16 mouse cellular contexts compared by ENCODE assay signal in genomic region chr7:92677346-92677745, GRCm38 (mm10). TPM values are rescaled to one million over a fixed set of nuclear protein-coding genes. Genes with fewer than 3 reads are reported as not detected.
"Had no signal": no experiment of that assay in that cellular context is flagged by ENCODE, and none has a peak within 500 bp of the region (broad histone marks: within the 10 kb centered on the region; RNA-seq: fewer than 3 reads in every experiment).

No protein-coding gene starts in this region.

- H3K9ac ChIP-seq: liver, embryonic 15.5 days; midbrain, embryonic 15.5 days; neural tube, embryonic 12.5 days had no signal

- H3K4me1 ChIP-seq: limb, embryonic 10.5 days; liver, embryonic 15.5 days; midbrain, embryonic 15.5 days; neural tube, embryonic 12.5 days had no signal

- H3K4me2 ChIP-seq: liver, embryonic 11.5 days; liver, embryonic 15.5 days; midbrain, embryonic 11.5 days; midbrain, embryonic 15.5 days; neural tube, embryonic 12.5 days had no signal

- DNase-seq: kidney, adult 18-20 months; kidney, postnatal 14 days; lung, adult 2 months; lung, postnatal 36 days; right cerebral cortex, postnatal 4 days; spleen, adult 18-20 months; thymus, postnatal 36 days had no signal

- H3K36me3 ChIP-seq: limb, embryonic 10.5 days; liver, embryonic 15.5 days; midbrain, embryonic 15.5 days; neural tube, embryonic 12.5 days had no signal

- H3K27me3 ChIP-seq: liver, embryonic 15.5 days; midbrain, embryonic 15.5 days; neural tube, embryonic 12.5 days had no signal

- H3K4me3 ChIP-seq: left cerebral cortex, adult 2 months; limb, embryonic 10.5 days; liver, embryonic 15.5 days; midbrain, embryonic 15.5 days; neural tube, embryonic 12.5 days had no signal

- ATAC-seq: midbrain, embryonic 15.5 days had no signal

- H3K9me3 ChIP-seq: limb, embryonic 10.5 days; liver, embryonic 15.5 days; midbrain, embryonic 15.5 days; neural tube, embryonic 12.5 days had no signal

- H3K27ac ChIP-seq: left cerebral cortex, adult 2 months; limb, embryonic 10.5 days; liver, embryonic 15.5 days; midbrain, embryonic 15.5 days; neural tube, embryonic 12.5 days had no signal

RNA-seq across cellular contexts. Expression of gene Ankrd42, which starts 40.4 kb away (rescaled TPM):
- total RNA-seq: monocyte, adult 5-6 weeks; neutrophil, adult 5-6 weeks had no signal
